Mouse (Mus musculus) megakaryocyte, embryonic 14.5 days (primary cell): ENCODE results near the gene Serpina9.

ENCODE experiments used
- FLI1 ChIP-seq: IDR thresholded peaks from 2 replicates; pipeline ENCODE4 v1.6.1; 2012; ENCODE audit warnings: low read length, inconsistent platforms, mixed read lengths
- GATA1 ChIP-seq: IDR thresholded peaks from 3 replicates; pipeline ENCODE4 v1.6.1; 2012; ENCODE audit warnings: mixed read lengths, low read length, inconsistent platforms, borderline replicate concordance

DNA sequence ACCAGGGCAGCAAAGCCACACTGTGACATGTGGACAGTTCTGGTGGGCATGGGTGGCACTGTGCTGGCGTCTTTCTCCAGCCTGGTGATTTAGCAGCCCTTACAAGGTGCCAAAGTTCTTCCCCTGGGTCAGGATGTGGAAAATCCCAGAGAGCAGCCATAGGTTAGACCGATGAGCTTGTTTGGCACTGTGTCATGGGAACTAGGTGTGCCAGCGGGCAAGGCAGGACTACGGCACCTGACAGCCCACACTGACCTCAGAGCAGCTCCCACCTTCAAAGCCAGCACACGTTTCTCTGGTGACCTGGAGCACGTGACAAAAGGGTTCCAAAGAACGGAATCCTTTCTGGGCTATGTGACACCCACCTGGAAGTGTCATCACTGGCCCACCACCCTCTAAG, 44.0 kb upstream of the Serpina9 start:
- TF ChIP-seq FLI1: no peak
- TF ChIP-seq GATA1: no peak
